Mouse (Mus musculus) neural tube, embryonic 13.5 days (tissue): ENCODE results near the gene Zc3h12d. TPM values are rescaled to one million over a fixed set of nuclear protein-coding genes. Genes with fewer than 3 reads are reported as not detected.

Source experiments
- ATAC-seq: fragments of 200-750 bp; cut with Nextera tagmentation; 2 replicates; pipeline ENCODE4 v1.8.0; 2017; ENCODE audit warnings: low read depth, mild to moderate bottlenecking, moderate TSS enrichment, moderate library complexity
- H3K27ac ChIP-seq: fragments of 300-500 bp; sonication (generic); replicated peaks from 2 replicates; pipeline ENCODE4 v1.5.1; 2015; ENCODE audit warnings: moderate library complexity, mild to moderate bottlenecking, inconsistent platforms
- H3K27me3 ChIP-seq: fragments of 300-500 bp; sonication (generic); 2 replicates; pipeline ENCODE4 v1.6.1; 2015; ENCODE audit warnings: mild to moderate bottlenecking, inconsistent platforms
- H3K36me3 ChIP-seq: fragments of 300-500 bp; sonication (generic); 2 replicates; pipeline ENCODE4 v1.6.1; 2015; ENCODE audit warnings: mild to moderate bottlenecking, inconsistent platforms
- H3K4me1 ChIP-seq: fragments of 300-500 bp; sonication (generic); replicated peaks from 2 replicates; pipeline ENCODE4 v1.6.1; 2015; ENCODE audit warnings: inconsistent platforms
- H3K4me2 ChIP-seq: fragments of 300-500 bp; sonication (generic); 2 replicates; pipeline ENCODE4 v1.6.1; 2015; ENCODE audit warnings: inconsistent platforms, mild to moderate bottlenecking, moderate library complexity
- H3K4me3 ChIP-seq: fragments of 300-500 bp; sonication (generic); 2 replicates; pipeline ENCODE4 v1.5.1; 2015; ENCODE audit warnings: mild to moderate bottlenecking, inconsistent platforms
- H3K9ac ChIP-seq: fragments of 300-500 bp; sonication (generic); 2 replicates; pipeline ENCODE4 v1.6.1; 2015; ENCODE audit warnings: moderate library complexity, mild to moderate bottlenecking, inconsistent platforms
- H3K9me3 ChIP-seq: fragments of 300-500 bp; sonication (generic); 2 replicates; pipeline ENCODE4 v1.6.1; 2016; ENCODE audit warnings: inconsistent platforms
- WGBS: fragments of 180-500 bp; shearing (Covaris S2); methylation state at CpG from one replicate; pipeline ENCODE4 v1.1.7; 2015; 5-methylcytosine and 5-hydroxymethylcytosine counted together
- polyA plus RNA-seq: library from polyadenylated mRNA; unstranded; fragments of >200 nt; fragmentation: Nextera tagmentation; extraction: Ambion mirVana; gene quantifications from 2 replicates; pipeline ENCODE4 v1.2.1, GENCODE M21; 2015

Gene Zc3h12d
- polyA plus RNA-seq, 1 experiment from 2014 or later: 0.11 TPM

- Histone ChIP-seq H3K4me3 (no peak overlapping the region), H3K9ac (no peak overlapping the region), H3K4me2 (no peak overlapping the region), H3K9me3 (no peaks in the 10 kb centered on the region), H3K36me3 (peaks cover 64% of the 10 kb centered on the region), H3K27ac (no peak overlapping the region), H3K4me1 (no peaks in the 10 kb centered on the region), H3K27me3 (no peaks in the 10 kb centered on the region)
- 95% methylated on average over 12 of the region's 12 CpGs for WGBS
- no peak for ATAC-seq
Observed at GRCm38 (mm10) chr10:7821981-7822380, 10.3 kb upstream of the Zc3h12d start.

GRCm38 (mm10) chr10:7824663-7825280 is 7.5 kb upstream of the Zc3h12d start:
- ATAC-seq: no peak
- H3K9me3 ChIP-seq: no peaks in the 10 kb centered on the region
- H3K4me1 ChIP-seq: no peaks in the 10 kb centered on the region
- no peak overlapping the region for H3K4me3 ChIP-seq
- whole genome bisulfite sequencing: 91% methylated on average over 9 of the region's 9 CpGs
- peaks cover 49% of the 10 kb centered on the region for H3K36me3 ChIP-seq
- no peaks in the 10 kb centered on the region for H3K27me3 ChIP-seq
- H3K4me2 ChIP-seq: no peak overlapping the region
- no peak overlapping the region for H3K9ac ChIP-seq
- no peak overlapping the region for H3K27ac ChIP-seq

- 92% methylated on average over 4 of the region's 4 CpGs for WGBS
Observed at GRCm38 (mm10) chr10:7825281-7825665, 7.0 kb upstream of the Zc3h12d start.

GRCm38 (mm10) chr10:7826106-7826505 is 6.2 kb upstream of the Zc3h12d start:
- Histone ChIP-seq H3K9me3 (no peaks in the 10 kb centered on the region), H3K4me1 (no peaks in the 10 kb centered on the region), H3K27ac (no peak overlapping the region), H3K36me3 (peaks cover 36% of the 10 kb centered on the region), H3K27me3 (no peaks in the 10 kb centered on the region), H3K9ac (no peak overlapping the region), H3K4me2 (no peak overlapping the region), H3K4me3 (no peak overlapping the region)
- 91% methylated on average over 9 of the region's 9 CpGs for WGBS
- no peak for ATAC-seq

More at GRCm38 (mm10) chr10:7825281-7825665, 7.0 kb upstream of the Zc3h12d start:
- H3K4me2 ChIP-seq: no peak overlapping the region
- no peak overlapping the region for H3K27ac ChIP-seq
- H3K36me3 ChIP-seq: peaks cover 45% of the 10 kb centered on the region
- ATAC-seq: no peak
- H3K9ac ChIP-seq: no peak overlapping the region
- no peaks in the 10 kb centered on the region for H3K9me3 ChIP-seq
- H3K4me1 ChIP-seq: no peaks in the 10 kb centered on the region
- H3K4me3 ChIP-seq: no peak overlapping the region
- no peaks in the 10 kb centered on the region for H3K27me3 ChIP-seq

GRCm38 (mm10) chr10:7833377-7834165 is 1.3 kb downstream of the Zc3h12d start:
- H3K9me3 ChIP-seq: no peaks in the 10 kb centered on the region
- H3K36me3 ChIP-seq: no peaks in the 10 kb centered on the region
- WGBS: 81% methylated on average over 9 of the region's 9 CpGs
- H3K4me1 ChIP-seq: peaks cover 9% of the 10 kb centered on the region
- H3K27me3 ChIP-seq: no peaks in the 10 kb centered on the region; the same call in 1 of the 2 replicates
- no peak for ATAC-seq
- H3K4me3 ChIP-seq: no peak overlapping the region
- no peak overlapping the region for H3K4me2 ChIP-seq
- no peak overlapping the region for H3K27ac ChIP-seq
- no peak overlapping the region for H3K9ac ChIP-seq

GRCm38 (mm10) chr10:7834671-7835225 is 2.5 kb downstream of the Zc3h12d start:
- peaks cover 9% of the 10 kb centered on the region for H3K4me1 ChIP-seq
- no peak overlapping the region for H3K27ac ChIP-seq
- 79% methylated on average over 10 of the region's 10 CpGs for WGBS
- H3K4me3 ChIP-seq: no peak overlapping the region
- no peaks in the 10 kb centered on the region; the same call in 1 of the 2 replicates for H3K27me3 ChIP-seq
- H3K36me3 ChIP-seq: no peaks in the 10 kb centered on the region
- H3K4me2 ChIP-seq: no peak overlapping the region
- no peak for ATAC-seq
- no peaks in the 10 kb centered on the region for H3K9me3 ChIP-seq
- H3K9ac ChIP-seq: no peak overlapping the region

GRCm38 (mm10) chr10:7836902-7837301 is 4.6 kb downstream of the Zc3h12d start:
- Histone ChIP-seq H3K27ac (no peak overlapping the region), H3K36me3 (no peaks in the 10 kb centered on the region), H3K9me3 (no peaks in the 10 kb centered on the region), H3K4me2 (no peak overlapping the region), H3K9ac (no peak overlapping the region), H3K27me3 (no peaks in the 10 kb centered on the region; the same call in 1 of the 2 replicates), H3K4me1 (peaks cover 6% of the 10 kb centered on the region), H3K4me3 (no peak overlapping the region)
- no peak for ATAC-seq
- WGBS: 78% methylated on average over 2 of the region's 2 CpGs

GRCm38 (mm10) chr10:7837446-7837845 is 5.2 kb downstream of the Zc3h12d start:
- no peaks in the 10 kb centered on the region for H3K9me3 ChIP-seq
- no peak overlapping the region for H3K4me2 ChIP-seq
- 91% methylated on average over 8 of the region's 8 CpGs for WGBS
- no peak overlapping the region for H3K4me3 ChIP-seq
- H3K27ac ChIP-seq: no peak overlapping the region
- H3K9ac ChIP-seq: no peak overlapping the region
- H3K27me3 ChIP-seq: no peaks in the 10 kb centered on the region
- ATAC-seq: no peak
- peaks cover under 1% of the 10 kb centered on the region for H3K4me1 ChIP-seq
- H3K36me3 ChIP-seq: no peaks in the 10 kb centered on the region

- Histone ChIP-seq H3K27ac (no peak overlapping the region), H3K4me3 (no peak overlapping the region), H3K4me2 (no peak overlapping the region), H3K9ac (no peak overlapping the region), H3K4me1 (no peaks in the 10 kb centered on the region), H3K36me3 (no peaks in the 10 kb centered on the region), H3K9me3 (no peaks in the 10 kb centered on the region), H3K27me3 (no peaks in the 10 kb centered on the region)
- ATAC-seq: no peak
- 91% methylated on average over 8 of the region's 8 CpGs for WGBS
Observed at GRCm38 (mm10) chr10:7838036-7838435, 5.8 kb downstream of the Zc3h12d start.

- Histone ChIP-seq H3K4me2 (no peak overlapping the region), H3K36me3 (no peaks in the 10 kb centered on the region), H3K27ac (no peak overlapping the region), H3K27me3 (no peaks in the 10 kb centered on the region), H3K9me3 (no peaks in the 10 kb centered on the region), H3K4me3 (no peak overlapping the region), H3K4me1 (no peaks in the 10 kb centered on the region), H3K9ac (no peak overlapping the region)
- 86% methylated on average over 5 of the region's 5 CpGs for WGBS
- no peak for ATAC-seq
Observed at GRCm38 (mm10) chr10:7838874-7839421, 6.7 kb downstream of the Zc3h12d start.

GRCm38 (mm10) chr10:7839551-7840352 is 7.5 kb downstream of the Zc3h12d start:
- no peaks in the 10 kb centered on the region for H3K27me3 ChIP-seq
- no peaks in the 10 kb centered on the region for H3K9me3 ChIP-seq
- no peak overlapping the region for H3K27ac ChIP-seq
- 83% methylated on average over 22 of the region's 22 CpGs for WGBS
- no peak for ATAC-seq
- no peak overlapping the region for H3K9ac ChIP-seq
- H3K4me2 ChIP-seq: no peak overlapping the region
- H3K4me3 ChIP-seq: no peak overlapping the region
- H3K36me3 ChIP-seq: no peaks in the 10 kb centered on the region
- H3K4me1 ChIP-seq: no peaks in the 10 kb centered on the region

- 76% methylated on average over 2 of the region's 2 CpGs for WGBS
- no peaks in the 10 kb centered on the region for H3K4me1 ChIP-seq
- no peak overlapping the region for H3K4me2 ChIP-seq
- no peak for ATAC-seq
- no peaks in the 10 kb centered on the region for H3K9me3 ChIP-seq
- H3K27ac ChIP-seq: no peak overlapping the region
- no peaks in the 10 kb centered on the region for H3K36me3 ChIP-seq
- H3K27me3 ChIP-seq: no peaks in the 10 kb centered on the region
- H3K4me3 ChIP-seq: no peak overlapping the region
- H3K9ac ChIP-seq: no peak overlapping the region
Observed at GRCm38 (mm10) chr10:7840353-7840733, 8.1 kb downstream of the Zc3h12d start.
